Mouse (Mus musculus) neutrophil, adult 5-6 weeks (primary cell): Measurements from ENCODE around the gene Trappc10. TPM values are rescaled to one million over a fixed set of nuclear protein-coding genes. Genes with fewer than 3 reads are reported as not detected.

Experiments
- ATAC-seq: fragments of 151-379, 151-347 bp; 2 replicates; pipeline ENCODE4 v1.8.0; 2017; ENCODE audit warnings: mild to moderate bottlenecking, moderate TSS enrichment; ENCODE audit not compliant: insufficient number of reproducible peaks, poor library complexity, low FRiP score, severe bottlenecking; ENCODE audit errors: extremely low read depth
- total RNA-seq: library from RNA; stranded (forward); fragments of 200-1000 nt; gene quantifications from 2 replicates; pipeline ENCODE4 v1.2.3, GENCODE M21; 2017

Gene Trappc10
- total RNA-seq, result 36.2 and 38.4 TPM in 2 replicates

DNA sequence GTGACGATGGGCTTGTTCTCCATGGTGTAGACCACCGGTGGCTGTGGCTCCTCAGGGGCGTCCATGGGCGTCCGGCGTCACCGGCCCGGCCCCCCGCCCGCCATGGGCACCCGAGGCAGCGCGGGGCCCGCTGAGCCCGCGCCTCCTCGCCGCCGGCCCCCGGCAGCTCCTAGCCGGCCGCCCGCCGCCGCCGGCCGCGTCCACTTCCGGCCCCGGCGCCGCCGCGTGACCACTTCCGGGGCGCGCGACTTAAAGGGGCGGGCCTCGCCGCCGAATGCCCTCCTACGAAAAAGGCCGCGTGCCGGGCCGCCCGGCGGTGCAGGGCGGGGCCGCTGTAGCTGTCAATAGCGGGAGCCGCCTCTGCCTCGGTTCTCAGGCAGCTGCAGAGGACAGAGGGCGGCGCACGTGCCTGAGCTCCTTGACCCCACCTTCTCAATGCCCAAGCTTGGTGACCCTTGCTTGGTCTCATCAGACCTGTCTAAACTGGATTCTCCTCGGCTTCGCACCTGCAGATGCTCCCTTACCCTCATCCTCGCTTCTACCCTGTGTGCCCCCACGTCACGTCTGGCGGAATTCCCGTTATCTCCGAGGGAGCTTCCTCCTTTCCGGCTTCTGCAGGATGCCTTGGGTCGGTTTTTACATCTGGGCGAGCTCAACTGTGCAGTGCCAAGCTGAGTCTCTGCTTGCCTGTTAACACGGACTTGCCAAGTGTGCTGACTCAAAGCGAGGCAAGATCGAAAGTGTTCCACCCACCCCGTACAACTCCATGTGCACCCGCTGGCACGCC, at the start of gene Trappc10:
TSS of gene Trappc10 (minus strand) at position 204 of the 787 bp plus-strand sequence.
- ATAC-seq, result peak; percentile 85

DNA sequence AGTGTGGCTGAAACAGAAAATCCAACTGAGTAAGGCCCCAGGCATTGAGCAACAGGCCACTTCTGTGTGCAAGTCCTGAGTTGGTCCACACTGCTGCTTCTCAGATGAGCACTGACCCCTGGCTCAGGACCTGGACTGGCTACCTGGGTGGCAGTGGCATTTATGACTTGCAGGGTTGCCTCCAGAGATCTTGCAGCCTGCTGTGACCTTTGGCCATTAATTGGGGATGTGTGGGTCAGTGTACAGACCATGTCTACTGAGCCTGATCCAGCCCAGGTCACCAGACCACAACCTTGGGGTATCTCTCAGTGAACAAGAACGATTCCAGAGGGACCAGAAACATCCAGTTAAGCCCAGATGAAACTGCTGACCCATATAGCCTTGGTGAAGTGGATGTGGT, 49.1 kb upstream of the Trappc10 start:
- no peak for ATAC-seq

DNA sequence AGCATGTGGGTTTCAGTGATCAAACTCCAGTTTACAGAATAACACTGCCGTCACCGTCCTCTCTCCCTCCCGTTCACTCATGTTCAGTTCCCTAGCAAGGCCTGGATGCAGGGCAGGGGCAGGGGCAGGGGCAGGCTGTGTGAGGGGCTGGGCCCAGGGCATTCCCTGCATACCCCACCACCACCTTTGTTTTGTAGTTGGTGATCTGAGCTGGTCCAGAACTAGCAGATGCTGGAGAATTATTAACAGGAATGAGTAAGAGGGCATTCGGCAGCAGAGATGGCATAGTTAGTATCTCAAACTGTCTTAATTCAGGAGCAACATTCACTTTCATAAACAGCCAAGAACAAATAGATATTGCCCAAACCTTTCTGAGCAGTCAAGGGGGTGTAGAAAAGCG, 47.9 kb upstream of the Trappc10 start:
- no peak for ATAC-seq

DNA sequence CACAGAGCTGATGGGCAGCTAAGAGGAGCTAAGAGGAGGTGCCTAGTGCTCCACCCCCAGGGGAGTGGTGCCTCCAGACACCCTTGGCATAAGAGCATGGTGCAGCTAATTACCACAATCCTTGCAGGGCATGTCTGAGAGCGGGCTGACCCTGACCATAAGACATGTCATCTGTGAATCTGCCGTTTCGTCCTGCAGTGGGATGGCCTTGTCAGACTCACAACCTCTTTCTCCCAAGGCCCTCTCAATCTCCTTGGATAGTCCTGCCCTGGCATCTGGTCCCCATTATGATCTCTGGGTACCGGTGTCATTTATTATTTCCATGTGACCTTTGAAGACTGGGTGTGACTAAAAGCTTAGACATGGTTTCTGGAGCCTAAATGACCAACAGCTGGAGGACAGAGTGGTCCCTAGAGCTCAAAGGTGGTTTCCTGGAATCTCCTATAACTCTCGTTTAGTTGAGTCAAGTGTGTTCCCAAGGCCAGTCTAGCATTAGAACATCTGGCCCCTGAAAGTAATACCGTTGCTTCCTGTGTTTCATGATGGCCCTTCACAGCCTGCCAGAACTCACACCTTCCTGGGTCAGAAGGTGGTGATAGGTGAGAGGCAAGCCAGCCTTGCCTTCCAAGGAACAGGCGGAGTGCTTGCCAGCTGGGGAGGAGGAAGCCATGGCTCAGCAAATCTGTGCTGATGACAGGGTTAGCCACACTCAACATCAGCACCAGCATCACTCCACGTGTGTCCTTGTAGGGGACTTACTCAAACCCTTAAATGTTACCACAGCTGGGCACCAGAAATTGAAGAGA, 46.5 kb upstream of the Trappc10 start:
- ATAC-seq, result no peak

DNA sequence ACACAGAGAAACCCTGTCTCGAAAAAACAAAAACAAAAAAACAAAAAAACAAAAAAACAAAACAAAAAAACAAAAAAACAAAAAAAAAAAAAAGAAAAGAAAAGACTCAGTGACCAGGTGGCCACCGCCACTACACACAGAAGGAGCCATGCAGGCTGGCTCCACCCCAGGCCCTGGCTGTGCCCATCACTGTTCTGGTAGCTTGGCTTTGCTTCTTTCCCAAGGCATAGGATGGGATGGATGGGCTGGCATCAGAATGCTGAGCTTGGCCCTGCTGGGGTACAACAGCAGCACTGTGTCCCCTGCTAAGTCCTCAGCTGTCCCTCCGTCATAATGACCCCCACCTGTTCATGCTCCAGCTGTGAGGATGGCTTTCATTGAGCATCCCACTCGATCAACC, 44.5 kb upstream of the Trappc10 start:
- no peak for ATAC-seq

DNA sequence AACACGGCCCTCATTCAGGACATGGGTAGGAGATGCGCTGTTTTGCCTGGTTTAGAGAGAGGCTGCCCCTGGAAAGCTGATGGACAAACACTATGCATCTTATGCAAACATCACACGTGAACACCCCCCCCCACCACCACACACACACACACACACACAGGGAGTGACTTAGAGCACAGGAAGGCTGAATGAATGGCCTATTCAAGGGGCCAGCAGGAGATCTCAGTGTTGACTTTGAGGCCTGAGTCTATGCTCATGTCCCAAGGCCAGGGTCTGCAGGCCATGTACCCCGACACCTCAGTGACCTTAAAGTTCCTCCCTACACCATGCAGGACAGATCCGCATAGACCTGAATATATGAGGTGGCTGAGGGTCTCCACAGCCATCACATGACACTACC, 43.7 kb upstream of the Trappc10 start:
- no peak for ATAC-seq

DNA sequence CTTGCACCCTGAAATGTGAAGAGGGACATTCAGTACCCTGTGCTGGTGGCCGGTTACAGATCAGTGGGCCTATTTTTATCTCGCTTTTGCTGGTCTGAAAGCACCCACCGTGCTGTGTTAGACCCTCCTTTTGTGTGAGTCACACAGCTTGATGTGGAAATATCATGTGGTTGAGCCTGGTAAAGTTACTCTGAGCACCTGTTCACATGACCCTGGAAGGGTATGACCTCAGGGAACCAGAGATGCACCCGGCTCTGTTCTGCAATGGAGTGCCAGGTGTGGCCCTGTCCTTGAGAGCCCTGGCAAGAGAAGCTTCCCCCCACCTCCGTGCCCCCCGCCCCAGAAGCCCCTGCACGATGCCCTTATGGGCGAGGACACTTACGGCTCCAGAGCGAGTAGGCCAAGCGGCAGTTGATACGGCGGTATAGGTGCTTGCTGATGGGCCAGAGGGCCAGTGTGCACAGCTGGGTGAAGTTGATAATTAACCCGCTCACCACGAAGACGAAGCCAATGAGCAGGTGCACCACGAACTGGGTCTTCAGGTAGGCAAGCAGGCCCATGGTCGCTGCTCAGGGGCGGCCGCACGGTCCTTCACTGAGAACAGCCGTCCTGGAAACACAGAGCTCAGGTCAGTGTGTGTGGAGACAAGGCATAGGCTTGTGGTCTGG, 43.2 kb upstream of the Trappc10 start:
- no peak for ATAC-seq

DNA sequence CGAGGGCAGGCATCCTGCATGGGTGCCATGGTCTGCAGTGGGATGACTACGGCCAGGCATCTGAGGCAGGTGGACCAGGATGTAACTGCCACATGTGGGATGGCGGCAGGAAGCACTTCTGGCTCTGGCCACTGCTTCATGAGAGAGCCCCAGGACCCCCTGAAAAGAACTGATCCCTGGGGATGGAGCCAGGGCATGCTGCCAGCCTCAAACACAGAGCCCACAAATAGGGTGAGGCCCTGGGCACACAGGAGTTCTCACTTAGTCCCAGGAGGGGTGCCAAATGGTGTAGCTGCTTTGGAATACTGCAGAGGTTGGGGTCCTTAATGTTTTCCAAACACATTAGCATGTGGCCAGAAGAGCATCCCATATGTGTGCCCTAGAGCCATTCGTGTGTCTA, 41.5 kb upstream of the Trappc10 start:
- ATAC-seq, result no peak

DNA sequence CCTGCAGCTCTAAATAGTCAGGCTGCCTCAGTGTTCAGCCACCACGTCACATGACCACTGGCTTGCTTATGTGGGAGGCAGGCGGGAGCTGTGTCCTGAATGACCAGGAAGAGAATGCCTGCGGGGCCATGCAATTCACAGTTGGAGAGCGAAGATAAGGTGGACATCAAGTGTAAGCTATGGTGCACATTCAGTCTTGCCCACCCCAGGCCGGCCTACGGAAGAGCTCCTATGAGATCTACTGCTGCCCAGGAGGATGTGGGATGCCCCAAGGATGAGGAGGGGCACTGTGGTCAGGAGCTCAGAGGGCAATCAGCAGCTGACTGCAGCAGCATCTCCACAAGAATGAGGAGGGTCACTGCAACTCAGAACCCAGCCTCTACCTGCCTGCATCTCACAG, 41.0 kb upstream of the Trappc10 start:
- no peak for ATAC-seq

DNA sequence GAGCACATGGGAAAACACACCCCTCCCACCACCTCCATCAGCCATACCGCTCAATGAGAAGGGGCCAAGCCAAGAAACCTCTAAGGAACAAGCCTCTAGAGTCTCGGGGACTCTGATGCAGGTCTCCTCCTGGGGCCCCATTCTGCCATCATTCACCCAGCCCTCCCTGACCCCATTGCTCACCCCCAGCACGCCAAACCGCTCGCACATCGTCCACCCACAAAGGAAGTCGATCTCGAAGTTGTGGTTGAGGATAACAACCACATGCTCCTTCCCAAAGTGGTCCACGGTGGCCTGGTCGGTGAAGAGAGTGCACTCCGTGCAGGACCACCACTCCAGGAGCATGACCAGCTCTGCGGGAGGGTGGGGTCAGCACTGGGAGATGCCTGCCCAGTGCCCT, 40.4 kb upstream of the Trappc10 start:
- ATAC-seq, result no peak

DNA sequence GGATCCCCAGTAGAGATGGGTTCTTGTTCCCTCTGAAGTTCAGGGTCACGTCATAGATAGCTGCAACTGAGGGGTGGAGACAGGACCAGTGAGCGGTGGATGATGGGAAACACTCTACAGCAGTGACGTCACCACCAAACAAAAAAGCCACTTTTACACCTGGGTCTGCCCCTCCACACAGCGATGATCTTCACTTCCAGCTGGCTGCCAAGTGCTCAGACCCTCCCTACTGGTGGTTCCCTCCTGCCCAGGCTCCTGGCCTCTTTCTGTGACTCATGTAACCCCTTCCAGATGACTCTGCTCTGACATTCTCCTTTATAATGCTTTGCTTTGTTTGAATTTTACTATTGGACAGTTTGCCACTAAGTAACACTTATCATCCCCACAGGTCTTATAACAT, 38.0 kb upstream of the Trappc10 start:
- no peak for ATAC-seq

DNA sequence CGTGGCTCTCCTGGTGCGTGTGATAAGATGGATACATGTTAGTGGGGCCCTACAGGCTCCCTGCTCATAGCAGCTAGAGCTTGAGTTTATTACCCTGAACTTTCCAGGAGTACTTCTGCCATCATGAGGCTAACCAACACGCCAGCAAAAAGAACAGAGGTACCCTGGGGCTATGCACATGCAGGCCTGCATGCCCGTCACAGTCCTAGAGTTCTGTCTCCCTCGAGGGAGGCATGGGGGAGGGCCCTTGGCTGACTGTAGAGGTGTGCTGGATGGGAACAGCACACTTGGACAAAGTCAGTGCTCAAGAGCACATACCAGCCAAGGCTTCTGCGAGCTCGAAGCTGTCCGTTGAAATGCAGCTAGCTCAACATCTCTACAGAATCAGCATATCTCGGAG, 36.0 kb upstream of the Trappc10 start:
- ATAC-seq, result no peak

DNA sequence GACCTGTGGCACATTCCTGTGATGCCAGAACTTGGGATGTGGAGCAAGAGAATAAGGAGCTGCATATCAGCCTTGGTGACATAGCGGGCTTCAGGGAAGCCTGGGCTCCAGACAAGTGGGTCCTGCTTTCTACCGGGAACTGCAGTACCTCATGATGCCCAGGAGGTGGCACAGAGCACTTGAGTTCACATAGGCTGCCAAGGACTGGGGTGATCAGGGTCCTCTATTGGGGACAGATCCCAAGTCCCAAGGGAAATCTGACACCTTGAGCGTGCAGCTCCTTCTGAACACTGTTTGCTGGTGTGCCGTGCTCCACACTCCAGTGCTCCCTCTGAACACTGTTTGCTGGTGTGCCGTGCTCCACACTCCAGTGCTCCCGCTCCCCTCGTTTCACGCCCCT, 34.8 kb upstream of the Trappc10 start:
- ATAC-seq, result peak; percentile 51; the same call in 1 of the 2 replicates

DNA sequence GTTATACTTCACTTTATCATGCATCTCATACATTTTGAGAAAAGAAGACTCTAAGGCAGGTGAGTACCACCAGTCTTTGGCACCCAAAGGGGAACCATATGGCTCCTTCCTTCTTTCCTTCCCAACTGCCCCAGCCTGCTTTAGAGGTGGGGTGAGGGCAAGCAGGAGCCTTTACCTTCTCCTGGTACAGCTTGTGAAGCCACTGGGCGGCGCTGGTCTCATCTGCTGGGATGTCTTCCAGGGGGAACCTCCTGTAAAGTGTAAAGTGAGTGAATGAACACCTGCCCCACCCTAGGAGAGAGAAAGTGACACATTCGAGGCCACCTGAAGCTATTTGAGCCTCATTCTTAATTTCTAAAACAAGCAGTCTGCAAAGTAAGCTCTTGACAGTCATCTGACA, 33.4 kb upstream of the Trappc10 start:
- ATAC-seq, result no peak

DNA sequence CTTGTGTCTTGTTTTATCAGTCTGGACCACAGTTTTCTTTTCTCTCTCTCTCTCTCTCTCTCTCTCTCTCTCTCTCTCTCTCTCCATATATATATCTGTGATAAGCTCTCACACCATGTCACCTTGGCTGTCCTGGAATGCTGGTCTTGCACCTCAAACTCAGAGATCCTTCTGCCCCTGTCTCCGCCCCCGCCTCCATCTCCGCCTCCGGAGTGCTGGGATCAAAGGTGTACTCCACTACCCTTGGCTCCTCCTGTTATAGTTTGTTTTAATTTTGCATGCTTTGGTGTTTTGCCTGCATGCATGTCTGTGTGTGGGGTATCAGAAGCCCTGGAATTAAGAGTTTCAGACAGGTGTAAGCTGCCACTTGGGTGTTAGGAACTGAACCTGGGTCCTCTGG, 31.8 kb upstream of the Trappc10 start:
- ATAC-seq, result no peak

DNA sequence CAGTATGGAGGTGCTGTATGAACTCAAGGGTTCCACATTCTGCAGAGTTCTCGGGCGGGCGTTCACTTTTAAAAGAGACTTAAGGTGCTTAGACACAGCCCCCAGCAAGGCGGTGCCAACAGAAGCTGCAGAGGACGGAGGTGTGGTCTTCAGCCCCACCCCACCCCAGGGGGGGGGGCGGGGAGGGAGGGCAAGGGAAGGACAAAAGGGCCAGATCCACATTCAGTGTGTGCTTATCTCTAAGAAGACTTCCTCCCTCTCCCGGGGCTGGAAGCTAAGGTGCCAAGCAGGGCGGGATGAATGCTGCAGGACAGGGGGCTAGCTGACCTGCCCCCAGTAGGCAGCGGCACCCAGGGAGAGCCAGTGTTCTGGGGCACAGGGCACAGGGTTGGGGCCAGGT, 28.5 kb upstream of the Trappc10 start:
- no peak for ATAC-seq

DNA sequence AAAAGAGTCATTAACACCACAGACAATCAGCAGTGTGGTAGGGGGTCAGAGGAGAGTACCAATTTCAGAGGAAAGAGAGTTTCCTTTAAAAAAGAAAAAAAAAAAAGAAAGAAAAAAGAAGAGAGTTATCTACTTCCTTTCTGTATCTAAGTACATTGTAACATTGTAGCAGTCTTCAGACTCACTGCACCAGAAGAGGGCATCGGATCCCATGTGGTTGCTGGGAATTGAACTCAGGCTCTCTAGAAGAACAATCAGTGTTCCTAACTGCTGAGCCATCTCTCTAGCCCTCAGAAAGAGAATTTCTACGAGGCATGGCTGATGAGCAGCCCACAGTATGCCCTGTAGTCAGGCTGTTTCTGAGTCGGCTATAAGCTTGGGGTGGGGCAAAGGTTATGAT, 21.4 kb upstream of the Trappc10 start:
- no peak for ATAC-seq

DNA sequence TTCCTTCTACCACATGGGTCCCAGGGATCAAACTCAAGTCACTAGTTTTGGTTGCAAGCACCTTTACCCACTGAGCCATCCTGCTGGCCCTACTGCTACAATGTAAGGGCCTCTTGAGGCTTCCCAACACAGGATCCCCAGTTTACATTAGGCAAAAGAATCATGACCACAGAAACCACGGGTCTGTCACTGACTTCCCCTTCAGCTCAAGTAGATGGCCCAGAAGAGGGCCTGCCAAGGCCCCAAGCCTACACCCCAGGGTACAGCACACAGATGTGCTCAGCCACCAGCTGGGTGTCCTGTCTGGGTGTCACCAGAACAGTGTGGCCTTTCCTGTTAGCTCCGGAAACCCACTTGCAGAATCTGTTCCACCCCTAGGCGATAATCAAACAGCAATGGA, 20.3 kb upstream of the Trappc10 start:
- peak; percentile 27; the same call in 1 of the 2 replicates for ATAC-seq

DNA sequence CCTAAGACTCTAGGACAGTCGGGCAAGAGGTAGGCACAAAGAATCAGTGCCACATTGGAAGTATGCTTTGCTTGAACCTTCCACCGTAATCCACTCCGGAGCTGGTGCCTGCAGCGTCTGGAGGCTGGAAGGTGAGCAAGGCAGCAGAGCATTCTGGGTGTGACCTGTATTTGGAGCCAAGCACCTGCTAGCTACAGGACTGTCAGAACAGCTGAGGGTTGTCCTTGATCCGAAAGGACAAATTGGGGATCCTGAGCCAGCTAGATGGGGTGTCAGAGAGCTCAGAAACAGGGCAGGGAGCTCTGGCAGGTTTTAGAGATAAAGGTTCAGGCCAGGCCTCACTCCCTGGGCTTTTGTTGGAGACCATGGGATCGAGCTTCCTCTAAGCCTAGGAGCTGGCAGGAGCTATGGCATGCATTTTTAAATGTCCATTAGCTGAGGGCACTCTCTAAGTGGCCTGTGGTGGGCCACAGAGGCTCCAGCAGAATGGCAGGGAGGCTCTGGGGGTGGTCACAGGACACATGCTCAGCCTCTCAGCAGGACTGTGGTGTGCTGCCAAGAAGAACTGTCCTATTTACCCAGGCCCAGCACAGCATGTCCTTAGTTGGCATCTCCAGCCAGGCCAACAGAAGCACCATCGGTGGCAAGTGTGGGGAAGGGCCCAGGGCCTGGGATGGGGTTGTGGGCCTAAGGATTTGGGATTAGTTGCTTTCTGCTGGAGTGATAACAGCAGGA, 16.6 kb upstream of the Trappc10 start:
- ATAC-seq, result no peak
